Mouse (Mus musculus) gonadal fat pad, adult 2 months (tissue): ENCODE results near the gene Sos1. TPM values are rescaled to one million over a fixed set of nuclear protein-coding genes. Genes with fewer than 3 reads are reported as not detected.
"Not testable (repeated sequence)": the region's sequence is repeated elsewhere in the genome, so short reads cannot be mapped to it uniquely, and the experiment has no call there.

Source experiments
- DNase-seq: peaks from one replicate; pipeline ENCODE4 v3.0.0-alpha.2; 2012; ENCODE audit warnings: low read depth
- polyA plus RNA-seq: library from polyadenylated mRNA; depleted of rRNA; stranded (reverse); fragments of >200 nt; gene quantifications from 2 replicates; pipeline ENCODE4 v1.2.3, GENCODE M21; 2012; rRNA removed

Gene Sos1
- polyA plus RNA-seq, 1 experiment: 2.7 TPM

DNA sequence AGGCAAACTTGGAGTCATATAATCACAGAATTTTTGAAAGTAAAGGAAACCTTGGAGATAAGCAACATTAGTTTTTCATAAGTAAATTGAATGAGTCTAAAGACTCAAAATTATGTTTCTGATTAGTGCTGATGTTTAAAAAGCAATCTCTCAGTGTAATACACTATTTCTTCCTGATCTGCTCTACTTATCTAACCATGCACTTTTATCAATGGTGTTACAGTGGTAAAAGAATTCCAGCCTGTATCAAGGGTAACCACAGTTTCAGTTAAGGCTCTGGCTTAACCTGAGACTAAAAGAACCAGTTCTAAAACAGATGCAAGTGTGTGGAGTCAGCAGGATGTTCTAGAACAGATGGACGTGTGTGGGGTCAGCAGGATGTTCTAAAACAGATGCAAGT lies 59.3 kb downstream of the Sos1 start:
- DNase-seq: no peak

DNA sequence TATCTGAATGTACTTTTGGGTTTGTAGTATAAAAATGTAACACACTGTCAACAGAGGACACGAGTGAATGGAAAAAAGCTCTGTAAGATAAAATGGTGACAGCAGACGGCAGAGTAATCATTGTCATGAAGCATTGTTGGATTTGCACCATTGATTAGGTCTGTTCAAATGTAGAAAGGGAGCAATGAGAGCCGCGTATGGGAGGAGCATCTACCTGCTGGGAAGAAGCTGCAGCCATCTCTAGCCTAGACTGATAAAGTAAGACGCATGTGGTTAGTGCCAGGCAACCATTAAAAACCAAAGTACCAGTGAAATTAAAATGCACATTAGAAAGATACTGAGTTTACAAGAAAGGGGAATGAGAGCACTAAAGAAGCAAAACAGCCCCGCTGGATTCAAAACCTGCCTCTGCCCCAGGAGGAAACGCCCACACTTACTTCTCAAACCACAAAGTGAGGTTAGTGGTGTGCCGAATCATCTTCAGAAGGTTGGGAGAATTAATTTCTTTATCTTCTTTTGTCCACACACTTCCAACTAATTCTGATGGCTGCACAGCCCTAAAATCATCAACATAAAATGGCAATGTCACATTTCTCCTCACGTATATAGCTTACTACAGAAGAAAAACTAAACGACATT lies 61.6 kb downstream of the Sos1 start:
- no peak for DNase-seq

DNA sequence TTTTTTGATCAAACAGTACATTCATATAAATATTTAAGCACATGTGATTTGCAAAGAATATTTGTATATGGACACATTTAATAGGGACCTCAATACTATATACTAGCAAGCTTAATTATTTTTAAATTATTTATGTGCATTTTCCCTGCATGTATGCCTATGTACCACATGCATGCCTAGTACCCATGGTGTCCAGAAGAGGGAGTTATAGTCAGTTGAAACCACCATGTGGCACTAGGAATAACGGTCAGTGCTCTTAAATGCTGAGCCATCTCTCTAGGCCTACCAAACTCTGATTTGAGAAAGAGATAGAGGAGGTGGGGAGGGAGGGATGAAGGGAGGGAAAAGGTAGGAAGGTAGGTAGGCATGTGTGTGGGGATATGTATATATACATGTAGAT lies 69.1 kb downstream of the Sos1 start:
- no peak for DNase-seq

DNA sequence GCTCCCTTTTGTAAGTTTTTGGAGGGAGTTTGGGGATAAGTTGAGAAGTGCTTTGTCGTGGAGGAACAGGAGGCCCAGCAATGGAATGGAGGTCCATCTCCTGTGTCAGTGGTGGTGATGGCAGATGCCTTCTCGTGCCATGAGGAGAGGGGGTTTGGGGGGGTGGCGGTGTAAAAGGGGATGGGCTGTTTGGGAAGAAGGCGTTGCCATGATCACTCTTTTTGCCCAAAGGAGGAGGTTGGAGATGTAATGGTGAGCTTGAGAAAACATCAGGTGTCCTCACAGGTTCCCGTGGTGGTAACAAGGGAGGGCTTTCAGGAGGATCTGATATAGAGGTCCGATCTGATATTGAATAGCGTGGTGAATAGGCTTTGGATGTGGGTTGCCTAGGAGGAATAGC lies 82.0 kb downstream of the Sos1 start:
- DNase-seq: no peak

DNA sequence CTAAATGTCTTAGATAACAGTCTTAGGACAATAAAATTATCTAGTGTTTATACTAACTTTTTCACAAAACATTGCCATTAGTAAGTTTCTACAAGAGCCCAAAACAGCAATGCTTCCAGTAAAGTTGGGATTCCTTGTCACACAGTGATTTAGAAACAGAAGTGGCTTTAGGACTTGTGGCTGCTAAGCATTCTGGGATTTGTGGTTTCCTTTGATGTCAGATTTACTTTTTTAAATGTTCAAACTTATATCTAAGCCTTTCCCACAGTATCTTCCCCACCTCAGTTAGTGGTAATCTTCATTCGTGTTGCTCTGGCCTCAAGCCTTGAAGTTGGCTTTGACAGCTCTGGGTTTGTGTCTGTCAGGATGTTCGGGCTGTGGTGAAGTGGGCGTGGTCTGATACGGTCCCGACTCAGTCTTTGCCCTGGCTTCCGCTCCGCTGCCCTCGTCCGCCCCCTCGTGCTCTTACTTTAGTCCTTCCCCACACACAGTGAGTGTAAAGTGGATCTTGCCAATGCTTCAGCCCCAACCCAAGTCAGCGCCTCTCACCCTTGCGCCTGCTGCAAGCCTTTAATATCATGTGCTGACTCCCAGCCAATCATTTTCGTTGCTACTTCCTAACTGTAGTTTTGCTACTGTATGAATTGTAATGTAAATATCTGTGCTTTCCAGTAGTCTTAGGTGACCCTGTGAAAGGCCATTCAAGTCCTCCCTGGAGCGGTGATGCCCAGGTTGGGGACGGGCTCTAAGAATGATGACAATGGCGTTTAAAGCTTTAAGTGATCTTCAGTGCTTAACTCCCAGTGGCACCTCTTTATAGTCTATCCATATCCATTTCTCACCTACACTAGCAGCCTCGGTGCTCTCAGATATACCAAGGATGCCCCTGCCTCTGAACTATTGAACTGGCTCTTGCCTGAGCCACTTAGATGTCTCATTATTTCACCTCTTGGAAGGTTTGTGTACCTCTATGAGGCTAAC lies 88.5 kb downstream of the Sos1 start:
- DNase-seq: peak; percentile 16

DNA sequence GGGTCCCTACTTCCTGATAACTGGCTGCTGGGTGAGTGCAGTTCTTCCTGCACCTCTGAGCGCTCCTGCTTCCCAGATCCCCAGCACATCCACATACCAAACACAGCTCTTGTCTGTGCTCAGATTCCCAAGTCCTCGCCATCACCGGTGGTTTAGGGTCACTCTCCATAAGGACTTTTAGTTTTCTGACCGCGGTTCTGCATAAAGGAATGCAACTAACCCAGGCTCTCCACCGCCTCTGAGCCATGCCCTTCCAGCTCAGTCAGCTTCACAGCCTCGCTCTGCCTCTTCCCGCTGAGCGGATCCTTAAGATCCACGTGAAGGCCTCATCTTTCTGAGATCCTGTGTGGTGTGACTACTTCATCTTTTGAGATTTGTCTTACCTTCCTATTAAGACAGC lies 90.2 kb downstream of the Sos1 start:
- no peak for DNase-seq

DNA sequence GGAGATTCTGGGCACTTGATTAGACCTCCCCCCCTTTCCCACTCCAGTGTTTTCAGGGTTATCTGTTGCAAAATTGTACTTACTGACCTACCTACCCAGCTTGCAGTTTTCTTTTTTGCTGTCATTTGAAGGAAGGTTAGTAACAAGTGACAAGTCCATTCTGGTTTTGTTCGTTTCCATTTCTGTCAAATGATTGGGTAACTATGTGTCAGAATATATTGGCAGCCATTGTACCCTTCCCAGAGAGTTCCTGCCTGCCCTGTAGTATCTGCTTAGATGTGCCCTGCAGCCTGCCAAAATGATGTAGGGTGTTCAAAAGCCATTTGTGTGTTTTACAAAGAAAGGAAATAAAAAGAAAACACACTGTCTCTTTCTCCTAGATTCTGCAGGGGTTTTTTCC lies 94.6 kb downstream of the Sos1 start:
- DNase-seq: no peak

DNA sequence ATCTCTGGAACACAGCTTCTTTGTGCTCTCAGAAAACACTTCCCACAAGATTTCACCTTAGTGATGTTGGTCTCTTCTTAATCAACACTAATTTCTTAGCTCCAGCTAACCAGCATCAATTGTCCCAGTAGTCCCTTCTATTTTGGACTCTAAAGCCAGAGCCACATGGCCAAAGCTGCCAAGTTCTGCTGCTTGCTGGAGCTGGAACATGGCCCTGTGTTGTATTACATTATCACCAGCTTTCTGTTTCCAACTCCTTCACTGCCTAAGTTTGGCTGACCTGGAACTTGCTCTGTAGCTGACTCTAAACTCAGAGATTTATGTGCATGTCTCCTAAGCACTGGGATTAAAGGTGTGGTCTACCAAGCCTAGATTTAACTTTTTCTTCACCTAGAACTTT lies 101.9 kb downstream of the Sos1 start:
- not testable (repeated sequence) for DNase-seq

DNA sequence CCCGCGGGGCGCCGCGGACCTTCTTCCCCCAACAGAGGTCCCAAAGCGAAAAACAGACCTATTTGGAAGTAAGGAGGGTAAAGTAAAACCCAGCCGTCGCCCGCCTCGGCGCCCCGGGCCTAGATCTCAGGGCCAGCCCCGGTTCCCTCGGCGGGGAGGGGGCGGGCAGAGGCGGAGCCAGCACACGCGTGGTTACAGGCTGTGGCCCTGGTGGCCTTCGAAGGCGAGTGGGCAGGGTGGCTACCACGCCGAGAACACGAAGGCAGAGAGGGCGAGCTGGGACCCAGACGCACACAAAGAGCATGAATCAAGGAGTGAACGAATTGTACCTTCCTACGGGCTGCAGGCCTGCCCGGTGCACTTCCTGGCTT lies 106.5 kb downstream of the Sos1 start:
- DNase-seq: no peak

DNA sequence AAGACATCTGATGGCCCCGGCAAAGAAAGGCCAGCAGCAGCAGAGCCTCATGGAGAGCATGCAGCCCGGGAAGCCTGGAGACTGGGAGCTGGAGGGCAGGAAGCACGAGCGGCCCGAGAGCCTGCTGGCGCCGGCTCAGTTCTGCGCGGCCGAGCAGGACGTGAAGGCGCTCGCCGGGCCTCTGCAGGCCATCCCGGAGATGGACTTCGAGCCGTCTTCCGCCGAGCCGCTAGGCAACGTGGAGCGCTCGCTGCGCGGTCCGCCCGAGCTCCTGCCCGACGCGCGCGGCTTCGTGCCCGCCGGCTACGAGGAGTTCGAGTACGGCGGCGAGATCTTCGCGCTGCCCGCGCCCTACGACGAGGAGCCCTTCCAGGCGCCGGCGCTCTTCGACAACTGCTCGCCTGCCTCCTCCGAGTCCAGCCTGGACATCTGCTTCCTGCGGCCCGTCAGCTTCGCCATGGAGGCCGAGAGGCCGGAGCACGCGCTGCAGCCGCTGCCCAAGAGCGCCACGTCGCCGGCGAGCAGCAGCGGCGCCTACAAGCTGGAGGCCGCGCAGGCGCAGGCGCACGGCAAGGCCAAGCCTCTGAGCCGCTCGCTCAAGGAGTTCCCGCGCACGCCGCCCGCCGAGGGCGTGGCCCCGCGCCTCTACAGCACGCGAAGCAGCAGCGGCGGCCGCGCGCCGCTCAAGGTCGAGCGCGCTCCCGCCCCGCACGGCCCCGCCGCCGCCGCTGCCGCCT lies 107.1 kb downstream of the Sos1 start, which contains the start of gene Gm10190:
Gene Gm10190, minus strand, starts transcription at position 553 of the 737 bp plus-strand sequence.
- peak; percentile 24 for DNase-seq

DNA sequence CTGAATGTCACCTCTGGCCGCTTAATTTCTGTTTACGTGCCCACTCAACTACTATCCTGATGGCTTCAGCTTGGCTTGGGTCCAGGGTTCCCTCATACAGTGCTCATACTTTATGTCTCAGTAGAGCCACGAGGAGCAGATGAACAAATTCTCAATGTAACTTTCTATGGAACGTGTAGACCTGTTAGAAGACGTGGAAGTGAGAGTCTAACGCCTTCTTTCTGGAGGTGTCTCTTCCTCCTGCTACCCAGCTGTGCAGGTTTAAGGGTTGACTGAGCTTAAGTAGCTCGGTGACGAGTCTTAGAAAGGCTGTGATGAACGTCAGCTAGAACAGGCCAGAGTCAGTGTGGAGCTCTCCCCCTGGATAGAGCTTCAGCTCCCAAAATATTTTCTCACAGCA lies 111.6 kb downstream of the Sos1 start:
- DNase-seq: no peak

DNA sequence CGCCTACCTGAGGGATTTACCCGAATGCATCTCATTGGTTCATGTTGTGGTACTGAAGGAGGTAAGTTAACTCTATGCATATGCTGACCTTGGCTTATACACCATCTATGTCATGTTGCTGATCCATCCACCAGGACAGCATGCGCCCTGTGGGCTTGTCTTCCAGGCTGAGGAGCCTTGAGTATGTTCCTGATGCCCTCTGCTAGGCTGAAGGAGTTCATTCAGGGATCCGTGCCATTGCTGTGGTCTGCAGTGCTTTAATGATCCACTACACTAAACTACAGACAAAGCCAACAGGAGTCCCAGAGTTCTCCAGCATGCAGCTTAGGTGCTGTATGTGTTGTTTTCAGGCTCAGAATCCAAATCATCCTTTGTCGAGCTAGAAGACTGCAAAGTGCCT lies 113.0 kb downstream of the Sos1 start:
- DNase-seq: no peak

DNA sequence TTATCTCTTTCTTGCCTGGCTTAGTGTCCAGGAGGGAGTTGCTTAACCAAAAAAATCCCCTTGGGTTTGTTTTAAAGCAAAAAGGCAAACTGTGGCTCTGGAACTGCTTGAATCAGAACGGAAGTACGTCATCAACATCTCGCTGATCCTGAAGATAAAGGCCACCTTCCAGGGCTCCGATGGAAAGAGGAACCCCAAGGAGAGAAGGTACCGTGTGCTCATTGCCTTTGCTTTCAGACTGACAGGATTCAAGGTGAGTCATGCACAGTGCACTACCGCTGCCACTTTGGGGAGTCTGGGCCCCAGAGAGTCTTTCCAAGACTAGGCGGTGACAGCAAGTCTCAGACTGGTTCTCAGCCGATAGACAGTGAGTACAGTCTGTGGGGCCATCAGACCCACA lies 120.0 kb downstream of the Sos1 start:
- DNase-seq: no peak

DNA sequence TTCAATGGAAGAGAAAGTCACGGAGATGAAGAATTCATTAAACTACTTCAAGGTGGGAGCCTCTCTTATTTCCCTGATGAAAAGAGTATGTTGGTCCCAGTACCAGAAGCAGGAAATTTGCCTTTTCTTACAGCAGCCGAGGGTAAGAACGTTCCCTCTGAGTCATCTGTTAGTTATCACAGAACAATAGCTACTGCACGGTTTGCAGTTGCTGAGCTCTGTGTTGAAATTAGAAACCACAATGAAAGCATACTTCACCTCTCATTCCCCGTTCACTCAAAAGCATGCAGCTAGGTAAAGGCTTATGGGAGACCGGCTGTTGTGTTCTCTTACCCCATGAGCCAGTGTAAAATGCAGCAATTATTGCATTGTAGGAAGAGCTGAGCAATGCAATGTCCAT lies 133.0 kb downstream of the Sos1 start:
- no peak for DNase-seq

DNA sequence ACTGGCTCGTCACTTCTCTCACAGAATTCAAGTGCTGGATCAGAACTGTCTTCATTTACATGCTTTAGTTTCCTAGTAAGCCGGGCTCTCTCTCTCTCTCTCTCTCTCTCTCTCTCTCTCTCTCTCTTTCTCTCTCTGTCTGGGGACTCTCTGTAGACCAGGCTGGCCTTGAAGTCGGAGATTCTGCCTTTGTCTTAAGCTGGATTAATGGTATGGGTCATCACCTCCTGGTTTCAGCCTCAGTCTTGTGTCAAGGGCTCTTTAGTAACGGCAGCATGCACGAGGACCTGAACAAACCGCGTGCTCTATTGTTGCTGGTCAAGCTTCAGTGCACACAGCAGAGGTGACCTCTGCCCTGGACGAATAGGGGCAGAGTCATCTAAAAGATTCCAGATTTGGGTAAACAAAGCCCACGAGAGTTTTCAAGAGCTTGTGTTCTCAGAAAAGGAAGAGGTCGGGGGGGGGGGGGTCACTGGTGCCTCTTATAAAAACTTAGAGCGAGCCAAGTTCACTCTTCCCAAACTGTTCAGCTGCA lies 133.6 kb downstream of the Sos1 start:
- no peak for DNase-seq

DNA sequence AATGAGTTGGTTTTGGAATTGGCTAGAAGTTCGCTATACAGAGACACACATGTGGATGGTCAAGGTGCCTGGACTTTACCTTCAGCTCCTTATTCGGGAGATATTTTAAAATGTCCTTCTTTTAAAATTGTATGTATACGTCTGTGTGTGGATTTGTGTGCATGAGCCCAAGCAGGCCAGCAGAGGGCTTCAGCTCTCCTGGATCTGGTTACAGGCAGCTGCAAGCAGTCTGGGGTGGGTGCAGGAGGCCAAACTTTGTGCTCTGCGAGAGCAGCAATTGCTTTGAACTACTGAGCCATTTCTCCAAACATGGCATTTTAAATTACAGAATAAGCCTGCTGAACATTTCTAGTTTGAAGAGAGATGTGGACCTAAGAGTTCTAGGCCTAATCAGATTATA lies 135.0 kb downstream of the Sos1 start:
- DNase-seq: no peak

Other genes with a start within 250 kb of the Sos1 start
- 5.3 and 9.1 TPM in 2 replicates for gene Morn2, start 190.2 kb downstream of the Sos1 start, polyA plus RNA-seq
- 7.3 and 7.9 TPM in 2 replicates for gene Dhx57, start 190.0 kb downstream of the Sos1 start, polyA plus RNA-seq
- 1.9 and 2.1 TPM in 2 replicates for gene Arhgef33, start 173.0 kb downstream of the Sos1 start, polyA plus RNA-seq
- gene Gm10190, start 106.9 kb downstream of the Sos1 start, polyA plus RNA-seq: 1.9 and 3.3 TPM in 2 replicates
- 1.3 and 1.7 TPM in 2 replicates for gene Cdkl4, start 97.4 kb upstream of the Sos1 start, polyA plus RNA-seq
- 20.0 and 24.4 TPM in 2 replicates for gene Map4k3, start 248.0 kb upstream of the Sos1 start, polyA plus RNA-seq